Mouse (Mus musculus) liver, embryonic 14.5 days (tissue): ENCODE data around the gene Gm10197.

Experiments
- CTCF ChIP-seq: IDR thresholded peaks from 2 replicates; pipeline ENCODE4 v1.5.1; 2016; ENCODE audit warnings: antibody characterized with exemption, low read depth, control low read depth
- EP300 ChIP-seq: IDR thresholded peaks from 2 replicates; pipeline ENCODE4 v1.6.1; 2016; ENCODE audit warnings: antibody characterized with exemption, low read depth

- TF ChIP-seq CTCF (no peak), EP300 (no peak)
Observed at GRCm38 (mm10) chr19:53359160-53360033, 12.2 kb downstream of the Gm10197 start.
